Comparison of ENCODE assay signal across 25 mouse cellular contexts in genomic region chr5:52459308-52459707, GRCm38 (mm10). TPM values are rescaled to one million over a fixed set of nuclear protein-coding genes. Genes with fewer than 3 reads are reported as not detected.
"Had no signal": no experiment of that assay in that cellular context is flagged by ENCODE, and none has a peak within 500 bp of the region (broad histone marks: within the 10 kb centered on the region; RNA-seq: fewer than 3 reads in every experiment).

No protein-coding gene starts in this region.

- H3K9me3 ChIP-seq: heart, embryonic 10.5 days; heart, embryonic 12.5 days; hindbrain, embryonic 10.5 days; hindbrain, embryonic 12.5 days; intestine, embryonic 15.5 days; kidney, embryonic 15.5 days; limb, embryonic 13.5 days; limb, embryonic 15.5 days had no signal

- H3K9ac ChIP-seq: heart, embryonic 12.5 days; hindbrain, embryonic 12.5 days; hindbrain, embryonic 14.5 days; intestine, embryonic 15.5 days; kidney, embryonic 15.5 days; limb, embryonic 13.5 days; limb, embryonic 15.5 days had no signal

- DNase-seq: gastrocnemius, postnatal 14 days; gastrocnemius, postnatal 36 days; heart, adult 18-20 months; heart, postnatal 10 days; heart, postnatal 4 days; kidney, adult 18-20 months; kidney, adult 8-10 months; kidney, postnatal 14 days; kidney, postnatal 36 days; layer of hippocampus, adult 9-11 months; layer of hippocampus, postnatal 36 days; left cerebral cortex, postnatal 4 days had no signal

- H3K4me1 ChIP-seq: hindbrain, embryonic 10.5 days; hindbrain, embryonic 12.5 days; intestine, embryonic 15.5 days; kidney, embryonic 15.5 days; limb, embryonic 13.5 days; limb, embryonic 15.5 days had no signal

- ATAC-seq: hindbrain, embryonic 16.5 days; inflammation-experienced regulatory T-cells, adult 6 months; intestine, embryonic 15.5 days; intestine, postnatal 0 days had no signal

- H3K4me3 ChIP-seq: heart, embryonic 10.5 days; heart, embryonic 12.5 days; hindbrain, embryonic 10.5 days; hindbrain, embryonic 12.5 days; intestine, embryonic 15.5 days; kidney, embryonic 15.5 days; limb, embryonic 13.5 days; limb, embryonic 15.5 days had no signal

- H3K36me3 ChIP-seq: heart, embryonic 10.5 days; heart, embryonic 12.5 days; hindbrain, embryonic 10.5 days; hindbrain, embryonic 12.5 days; intestine, embryonic 15.5 days; kidney, embryonic 15.5 days; limb, embryonic 13.5 days; limb, embryonic 15.5 days had no signal

- H3K27me3 ChIP-seq: heart, embryonic 12.5 days; hindbrain, embryonic 12.5 days; intestine, embryonic 15.5 days; kidney, embryonic 15.5 days; limb, embryonic 13.5 days; limb, embryonic 15.5 days had no signal

- H3K27ac ChIP-seq: heart, embryonic 10.5 days; hindbrain, embryonic 10.5 days; hindbrain, embryonic 12.5 days; hindbrain, embryonic 14.5 days; intestine, embryonic 15.5 days; kidney, embryonic 15.5 days; kidney, postnatal 0 days; limb, embryonic 13.5 days; limb, embryonic 15.5 days had no signal

- H3K4me2 ChIP-seq: heart, embryonic 12.5 days; hindbrain, embryonic 12.5 days; hindbrain, embryonic 14.5 days; intestine, embryonic 15.5 days; kidney, embryonic 15.5 days; limb, embryonic 13.5 days; limb, embryonic 15.5 days had no signal

RNA-seq across cellular contexts. Expression of gene Ccdc149, which starts 12.0 kb away (rescaled TPM):
- polyA plus RNA-seq: inflammation-experienced regulatory T-cells, adult 6 months had no signal
